ENCODE assay signal across 8 mouse cellular contexts in genomic region chr8:120572534-120572933, GRCm38 (mm10). TPM values are rescaled to one million over a fixed set of nuclear protein-coding genes. Genes with fewer than 3 reads are reported as not detected.
DNase-seq lines count a peak whose midpoint lies in the region; ATAC-seq lines count a peak whose summit lies in the region.
"Had no signal": no experiment of that assay in that cellular context is flagged by ENCODE, and none has a peak within 500 bp of the region (broad histone marks: within the 10 kb centered on the region; RNA-seq: fewer than 3 reads in every experiment).

No protein-coding gene starts in this region.

- no peak overlapping the region for H3K27ac ChIP-seq in midbrain, embryonic 15.5 days

- no peak overlapping the region for H3K4me3 ChIP-seq in midbrain, embryonic 15.5 days

- peaks cover 2% of the 10 kb centered on the region; the same call in 1 of the 2 replicates for H3K4me1 ChIP-seq in midbrain, embryonic 15.5 days

- no peak overlapping the region for H3K9ac ChIP-seq in midbrain, embryonic 15.5 days

- H3K36me3 ChIP-seq in midbrain, embryonic 15.5 days (replicated peaks), result peaks cover 66% of the 10 kb centered on the region

- DNase-seq in lung, adult 18-20 months, result peak; percentile 54
- DNase-seq in lung, postnatal 10 days, result no peak
- DNase-seq in cerebellum, postnatal 10 days, result peak; percentile 72 to 73
- peak; percentile 77 to 81 for DNase-seq in layer of hippocampus, postnatal 36 days
- peak; percentile 44 to 62 for DNase-seq in spleen, postnatal 14 days (ENCODE audit: low spot score in 2 of 2)
- no peak for DNase-seq in gastrocnemius, postnatal 4 days (ENCODE audit: low spot score in 2 of 2)
- DNase-seq: adrenal gland, postnatal 36 days had no signal

- 79% methylated on average over 21 of the region's 21 CpGs for WGBS in midbrain, embryonic 15.5 days

- H3K4me2 ChIP-seq in midbrain, embryonic 15.5 days, result no peak overlapping the region

- ATAC-seq in midbrain, embryonic 15.5 days (replicated peaks), result no peak

- no peaks in the 10 kb centered on the region for H3K27me3 ChIP-seq in midbrain, embryonic 15.5 days (replicated peaks)

- H3K9me3 ChIP-seq in midbrain, embryonic 15.5 days, result no peaks in the 10 kb centered on the region

RNA-seq across cellular contexts. Expression of gene Gins2, which starts 16.6 kb away (rescaled TPM):
- 1 to 10 TPM; 4.8 to 5.5 TPM for total RNA-seq in layer of hippocampus, postnatal 36 days (2021)
- polyA plus RNA-seq in midbrain, embryonic 15.5 days (2015; fragmentation: Nextera tagmentation; extraction: Ambion mirVana), result 15.3 and 16.5 TPM in 2 replicates
- 10 to 100 TPM; 22.5 to 26.3 TPM for total RNA-seq in gastrocnemius, postnatal 4 days (2021)

Comparison
In these comparisons a context has a peak if more than half of its experiments do, and no peak if none do; other contexts are left out.
1. DNase-seq: peak in lung, adult 18-20 months (2 of 2), cerebellum, postnatal 10 days (2 of 2), layer of hippocampus, postnatal 36 days (2 of 2) and spleen, postnatal 14 days (2 of 2); none in lung, postnatal 10 days (single experiment) and gastrocnemius, postnatal 4 days (0 of 2).